Mouse (Mus musculus) embryonic facial prominence, embryonic 15.5 days (tissue): ENCODE results near the gene Wap. TPM values are rescaled to one million over a fixed set of nuclear protein-coding genes. Genes with fewer than 3 reads are reported as not detected.

ENCODE experiments used
- ATAC-seq: fragments of 200-750 bp; cut with Nextera tagmentation; 2 replicates; pipeline ENCODE4 v1.8.0; 2017; ENCODE audit warnings: low read depth, moderate TSS enrichment; ENCODE audit not compliant: insufficient number of reproducible peaks, low FRiP score, low TSS enrichment
- H3K27ac ChIP-seq: fragments of 300-500 bp; sonication (generic); replicated peaks from 2 replicates; pipeline ENCODE4 v1.5.1; 2015; ENCODE audit warnings: mild to moderate bottlenecking, inconsistent platforms
- H3K27me3 ChIP-seq: fragments of 300-500 bp; sonication (generic); 2 replicates; pipeline ENCODE4 v1.6.1; 2015; ENCODE audit warnings: inconsistent platforms
- H3K36me3 ChIP-seq: fragments of 300-500 bp; sonication (generic); 2 replicates; pipeline ENCODE4 v1.6.1; 2015; ENCODE audit warnings: mild to moderate bottlenecking, inconsistent platforms
- H3K4me1 ChIP-seq: fragments of 300-500 bp; sonication (generic); 2 replicates; pipeline ENCODE4 v1.6.1; 2015; ENCODE audit warnings: inconsistent platforms
- H3K4me2 ChIP-seq: fragments of 300-500 bp; sonication (generic); replicated peaks from 2 replicates; pipeline ENCODE4 v1.6.1; 2015; ENCODE audit warnings: mild to moderate bottlenecking, inconsistent platforms
- H3K4me3 ChIP-seq: fragments of 300-500 bp; sonication (generic); replicated peaks from 2 replicates; pipeline ENCODE4 v1.5.1; 2015; ENCODE audit warnings: mild to moderate bottlenecking, inconsistent platforms
- H3K9ac ChIP-seq: fragments of 300-500 bp; sonication (generic); 2 replicates; pipeline ENCODE4 v1.6.1; 2015; ENCODE audit warnings: inconsistent platforms
- H3K9me3 ChIP-seq: fragments of 300-500 bp; sonication (generic); replicated peaks from 2 replicates; pipeline ENCODE4 v1.6.1; 2016; ENCODE audit warnings: inconsistent platforms
- WGBS: fragments of 180-500 bp; shearing (Covaris S2); methylation state at CpG from one replicate; pipeline ENCODE4 v1.1.7; 2015; 5-methylcytosine and 5-hydroxymethylcytosine counted together
- polyA plus RNA-seq: library from polyadenylated mRNA; unstranded; fragments of >200 nt; fragmentation: Nextera tagmentation; extraction: Ambion mirVana; gene quantifications from 2 replicates; pipeline ENCODE4 v1.2.1, GENCODE M21; 2015

Gene Wap
- polyA plus RNA-seq: not detected in 2 replicates

DNA sequence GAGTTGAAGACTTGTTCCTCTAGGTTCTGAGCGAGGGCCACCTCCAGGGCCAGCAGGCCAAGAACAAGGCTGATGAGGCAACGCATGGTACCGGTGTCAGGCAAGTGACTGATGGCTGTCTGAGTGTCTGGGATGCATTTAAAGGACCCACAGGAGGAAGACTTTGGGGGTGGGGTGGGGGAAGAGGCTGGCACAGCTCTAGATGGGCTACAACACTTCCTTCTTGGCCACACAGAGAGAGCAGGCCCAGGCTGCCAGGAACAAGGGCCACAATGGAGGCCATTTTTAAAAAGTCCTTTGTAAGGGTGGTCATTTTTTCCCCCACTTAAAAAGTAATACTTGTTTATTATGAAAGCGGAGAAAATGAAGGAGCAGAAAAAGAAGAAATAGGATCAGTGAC, at the start of gene Wap:
TSS of gene Wap (minus strand) at position 101 of the 400 bp plus-strand sequence.
- ATAC-seq: no peak
- Histone ChIP-seq H3K4me2 (no peak within 1 kb of the TSS), H3K9ac (no peak within 1 kb of the TSS), H3K9me3 (no peaks in the 10 kb centered on the region), H3K27me3 (no peaks in the 10 kb centered on the region), H3K27ac (no peak within 1 kb of the TSS), H3K36me3 (no peaks in the 10 kb centered on the region), H3K4me1 (no peaks in the 10 kb centered on the region), H3K4me3 (no peak within 1 kb of the TSS)
- WGBS: 89% methylated on average over 4 of the region's 4 CpGs

DNA sequence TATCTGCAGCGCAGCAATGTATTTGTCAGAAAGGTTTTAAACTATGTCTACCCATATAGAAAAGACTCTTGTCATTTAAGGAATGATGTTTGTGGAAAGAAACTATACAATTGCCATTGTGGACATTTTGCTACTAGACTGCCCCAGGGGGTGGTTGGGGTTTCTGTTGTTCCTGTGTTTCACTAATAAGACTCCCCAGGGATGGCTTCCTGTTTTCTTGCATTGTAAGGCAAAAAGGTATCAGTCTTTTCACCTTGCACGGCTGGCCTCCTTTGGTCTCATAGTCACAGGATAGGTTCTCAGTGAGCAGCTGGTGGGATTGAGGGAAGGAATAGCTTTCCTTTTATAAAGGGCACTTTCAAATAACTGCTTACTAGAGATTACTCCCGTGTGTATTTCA, 46.3 kb upstream of the Wap start:
- 51% methylated on average over 3 of the region's 3 CpGs for WGBS
- ATAC-seq: no peak
- H3K9ac ChIP-seq: no peak overlapping the region

DNA sequence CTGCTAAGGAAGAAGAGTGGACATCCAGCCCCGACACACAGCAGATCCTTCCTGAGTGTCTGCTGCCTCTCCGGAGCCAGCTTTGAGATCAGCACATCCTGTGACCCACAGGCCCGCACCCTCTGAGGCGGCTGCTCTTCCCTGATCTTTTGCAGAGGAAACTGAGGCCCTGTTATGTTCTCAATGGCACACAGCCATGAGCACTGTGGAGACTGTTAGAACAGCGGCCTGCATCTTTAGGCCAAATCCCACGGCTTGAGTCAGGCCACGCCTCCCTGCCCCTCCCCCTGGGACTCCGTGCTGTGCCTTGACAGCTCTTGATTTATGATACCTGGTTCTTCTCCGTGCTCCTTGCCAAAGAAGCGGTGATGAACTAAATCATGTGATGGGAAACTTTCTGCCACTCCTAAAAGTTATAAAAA, 42.0 kb upstream of the Wap start:
- ATAC-seq: no peak
- no peak overlapping the region for H3K4me2 ChIP-seq

More for the DNA sequence above, 46.3 kb upstream of the Wap start:
- Histone ChIP-seq H3K4me2 (no peak overlapping the region), H3K27me3 (no peaks in the 10 kb centered on the region), H3K4me3 (no peak overlapping the region), H3K27ac (no peak overlapping the region), H3K4me1 (peaks cover 5% of the 10 kb centered on the region; the same call in 1 of the 2 replicates), H3K9me3 (no peaks in the 10 kb centered on the region), H3K36me3 (no peaks in the 10 kb centered on the region)

DNA sequence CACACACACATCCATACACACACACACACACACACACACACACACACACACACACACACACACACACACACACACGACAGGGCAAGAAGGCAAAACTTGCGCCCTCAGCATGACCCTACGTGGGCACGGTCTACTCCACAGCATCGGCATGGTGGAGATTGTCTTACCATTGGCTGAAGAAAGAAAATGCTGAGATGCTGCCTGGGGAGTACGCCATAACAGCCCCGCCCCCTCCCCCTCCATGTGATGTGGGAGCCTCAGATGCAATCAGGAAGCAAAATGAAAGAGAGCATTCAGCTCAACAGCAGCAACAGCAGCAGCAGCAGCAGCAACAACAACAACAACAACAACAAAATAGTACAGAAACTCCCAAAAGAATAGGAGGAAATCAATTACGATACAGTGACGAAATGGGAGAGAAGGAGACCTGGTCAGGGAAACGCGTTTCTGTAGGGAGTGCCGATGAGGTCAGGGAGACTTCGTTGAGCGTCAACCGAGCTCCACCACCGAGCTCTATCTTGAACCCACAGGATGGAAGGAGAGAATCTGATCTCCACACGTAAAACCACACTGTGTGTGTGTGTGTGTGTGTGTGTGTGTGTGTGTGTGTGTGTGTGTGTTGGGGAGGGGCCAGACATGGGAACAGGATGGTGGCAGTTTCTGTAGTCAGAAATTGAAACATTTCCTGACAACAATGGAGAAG, 41.4 kb upstream of the Wap start:
- H3K4me3 ChIP-seq: no peak overlapping the region
- no peak overlapping the region for H3K4me2 ChIP-seq
- no peak for ATAC-seq
- H3K9ac ChIP-seq: no peak overlapping the region
- H3K4me1 ChIP-seq: peaks cover 5% of the 10 kb centered on the region; the same call in 1 of the 2 replicates
- no peak overlapping the region for H3K27ac ChIP-seq
- no peaks in the 10 kb centered on the region for H3K9me3 ChIP-seq
- H3K27me3 ChIP-seq: no peaks in the 10 kb centered on the region
- H3K36me3 ChIP-seq: no peaks in the 10 kb centered on the region
- 66% methylated on average over 17 of the region's 17 CpGs for WGBS

More for the DNA sequence above, 42.0 kb upstream of the Wap start:
- Histone ChIP-seq H3K27me3 (no peaks in the 10 kb centered on the region), H3K4me3 (no peak overlapping the region), H3K4me1 (peaks cover 5% of the 10 kb centered on the region; the same call in 1 of the 2 replicates), H3K9me3 (no peaks in the 10 kb centered on the region), H3K9ac (no peak overlapping the region), H3K27ac (0 out of 2 replicates have a peak overlapping the region, but pooled peaks have one; percentile 17), H3K36me3 (no peaks in the 10 kb centered on the region)
- 38% methylated on average over 10 of the region's 10 CpGs for WGBS

DNA sequence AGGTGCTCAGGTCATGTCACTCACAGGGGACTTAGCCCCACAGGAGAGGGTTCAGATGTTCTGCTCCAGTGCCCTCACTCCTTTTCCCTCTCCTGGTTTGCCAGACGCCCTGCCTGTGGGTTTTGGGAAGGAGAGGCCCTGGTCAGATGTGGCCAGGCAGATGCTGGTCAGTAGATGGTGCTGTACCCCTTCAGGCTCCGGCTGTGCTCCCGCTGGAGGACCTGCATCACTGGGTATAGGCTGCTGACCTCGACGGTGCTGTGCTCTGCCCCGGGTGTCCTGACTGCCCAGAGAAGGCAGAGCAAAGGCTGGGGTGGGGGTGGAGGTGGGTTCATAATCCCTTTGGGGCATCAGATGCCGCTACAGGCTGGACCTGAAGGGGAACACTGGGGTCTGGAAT, 39.1 kb upstream of the Wap start:
- WGBS: 17% methylated on average over 7 of the region's 7 CpGs
- H3K9ac ChIP-seq: no peak overlapping the region
- no peak overlapping the region for H3K27ac ChIP-seq
- no peaks in the 10 kb centered on the region for H3K9me3 ChIP-seq
- no peak overlapping the region for H3K4me2 ChIP-seq
- no peaks in the 10 kb centered on the region for H3K36me3 ChIP-seq
- H3K27me3 ChIP-seq: no peaks in the 10 kb centered on the region
- ATAC-seq: no peak
- no peak overlapping the region for H3K4me3 ChIP-seq
- H3K4me1 ChIP-seq: peaks cover 5% of the 10 kb centered on the region; the same call in 1 of the 2 replicates

DNA sequence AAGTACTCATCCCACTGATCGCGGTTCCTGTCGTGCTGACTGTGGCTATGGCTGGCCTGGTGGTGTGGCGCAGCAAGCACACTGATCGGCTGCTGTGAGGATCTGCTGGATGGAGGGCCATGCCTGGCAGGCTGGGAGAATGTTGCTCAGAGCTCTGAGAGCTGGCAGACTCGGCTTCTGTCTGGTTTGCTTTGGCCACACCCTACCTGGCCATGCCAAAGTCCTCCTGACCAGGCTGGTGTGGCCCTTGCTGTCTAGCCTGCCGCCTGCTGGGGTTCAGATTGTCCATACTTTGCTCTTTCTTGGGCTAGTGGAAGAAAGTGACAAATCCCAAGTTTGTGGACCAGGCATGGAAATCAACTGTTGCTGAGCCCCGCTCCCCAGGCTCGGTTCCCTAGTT, 38.2 kb upstream of the Wap start:
- Histone ChIP-seq H3K4me1 (peaks cover 5% of the 10 kb centered on the region; the same call in 1 of the 2 replicates), H3K27ac (no peak overlapping the region), H3K27me3 (no peaks in the 10 kb centered on the region), H3K9me3 (no peaks in the 10 kb centered on the region), H3K4me2 (no peak overlapping the region), H3K4me3 (no peak overlapping the region), H3K9ac (no peak overlapping the region), H3K36me3 (no peaks in the 10 kb centered on the region)
- ATAC-seq: no peak
- 87% methylated on average over 9 of the region's 9 CpGs for WGBS

DNA sequence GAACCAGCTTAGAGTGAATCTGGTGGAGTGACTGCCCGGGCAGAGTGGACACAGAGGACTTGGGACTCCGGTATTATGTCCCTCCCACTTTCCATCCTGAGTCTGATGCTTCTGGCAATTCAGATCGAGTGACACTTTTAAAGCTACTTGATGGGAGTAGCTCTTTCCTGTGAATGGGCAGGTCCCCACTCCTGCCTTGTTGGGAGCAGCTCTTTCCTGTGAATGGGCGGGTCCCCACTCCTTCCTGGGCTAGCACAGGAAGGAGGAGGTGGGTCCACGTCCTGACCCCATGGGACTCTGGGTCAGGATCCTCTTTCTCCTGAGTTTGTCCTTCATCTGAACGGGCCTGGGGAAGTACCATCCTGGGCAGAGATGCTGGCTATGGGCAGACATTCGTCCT, 37.0 kb upstream of the Wap start:
- Histone ChIP-seq H3K9me3 (no peaks in the 10 kb centered on the region), H3K27me3 (no peaks in the 10 kb centered on the region), H3K4me1 (peaks cover 3% of the 10 kb centered on the region; the same call in 1 of the 2 replicates), H3K4me2 (no peak overlapping the region), H3K9ac (no peak overlapping the region), H3K4me3 (no peak overlapping the region), H3K27ac (no peak overlapping the region), H3K36me3 (no peaks in the 10 kb centered on the region)
- 58% methylated on average over 7 of the region's 7 CpGs for WGBS
- no peak for ATAC-seq

DNA sequence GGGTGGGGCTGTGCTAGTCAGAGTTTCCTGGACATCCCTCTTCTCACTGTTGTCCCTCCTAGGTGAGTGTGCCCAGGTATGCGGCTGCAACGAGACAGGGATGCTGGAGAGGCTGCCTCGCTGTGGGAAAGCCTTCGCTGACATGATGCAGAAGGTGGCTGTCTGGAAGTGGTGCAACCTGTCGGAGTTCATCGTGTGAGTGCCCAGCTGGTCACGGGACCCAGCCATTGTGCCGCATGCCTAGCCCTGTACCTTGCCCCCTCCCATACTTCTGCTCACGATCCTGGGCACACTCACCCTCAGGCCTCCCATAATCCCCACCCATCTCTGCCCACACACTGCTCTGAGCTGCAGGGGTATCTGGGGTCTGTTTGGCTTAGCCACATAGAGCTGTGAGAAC, 36.3 kb upstream of the Wap start:
- Histone ChIP-seq H3K36me3 (no peaks in the 10 kb centered on the region), H3K9ac (no peak overlapping the region), H3K9me3 (no peaks in the 10 kb centered on the region), H3K27ac (no peak overlapping the region), H3K4me3 (no peak overlapping the region), H3K4me2 (no peak overlapping the region), H3K4me1 (no peaks in the 10 kb centered on the region), H3K27me3 (no peaks in the 10 kb centered on the region)
- ATAC-seq: no peak
- WGBS: 82% methylated on average over 9 of the region's 9 CpGs

DNA sequence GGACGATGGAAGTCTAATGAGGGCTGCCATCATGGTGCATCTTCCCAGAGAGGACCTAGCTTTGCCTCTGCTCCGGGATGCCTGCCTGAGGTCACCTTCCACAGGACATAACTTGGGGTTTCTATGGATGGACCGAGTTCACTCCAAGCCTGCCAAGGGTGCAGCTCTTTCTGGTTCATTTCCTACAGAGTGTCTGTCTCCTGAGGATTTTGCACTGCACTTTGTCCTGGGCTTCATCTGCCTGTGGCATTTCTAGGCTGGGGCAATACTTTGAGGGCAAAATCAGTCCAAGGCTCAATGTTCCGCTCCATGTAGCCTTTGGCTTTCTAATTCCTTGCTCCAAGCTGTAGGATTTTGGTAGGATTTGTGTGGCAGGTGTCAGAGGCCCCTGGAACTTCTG, 32.4 kb upstream of the Wap start:
- H3K4me1 ChIP-seq: no peaks in the 10 kb centered on the region

DNA sequence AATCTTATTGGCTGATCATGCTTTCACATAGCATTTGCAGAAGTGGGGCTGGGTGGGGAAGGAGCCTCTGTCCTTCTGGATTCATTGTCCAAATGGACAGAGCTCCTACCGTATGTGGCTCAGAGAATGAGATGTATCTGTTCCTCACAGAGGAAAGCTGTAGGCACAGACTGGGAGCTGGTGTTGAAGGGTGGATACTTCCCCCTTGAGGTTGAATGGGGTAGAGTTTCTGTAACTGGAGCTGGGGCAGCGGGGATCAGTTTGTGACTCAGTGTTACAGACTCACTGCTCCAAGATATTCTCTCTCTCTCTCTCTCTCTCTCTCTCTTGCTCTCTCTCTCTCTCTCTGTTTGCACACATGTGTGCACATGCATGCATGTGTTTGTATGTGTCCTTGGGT, 31.6 kb upstream of the Wap start:
- Histone ChIP-seq H3K27ac (no peak overlapping the region), H3K27me3 (no peaks in the 10 kb centered on the region), H3K9ac (no peak overlapping the region), H3K4me2 (no peak overlapping the region), H3K4me1 (no peaks in the 10 kb centered on the region), H3K36me3 (no peaks in the 10 kb centered on the region), H3K9me3 (no peaks in the 10 kb centered on the region), H3K4me3 (no peak overlapping the region)
- 28% methylated on average over 2 of the region's 2 CpGs for WGBS
- no peak for ATAC-seq

More for the DNA sequence above, 32.4 kb upstream of the Wap start:
- Histone ChIP-seq H3K9ac (no peak overlapping the region), H3K4me3 (no peak overlapping the region), H3K9me3 (no peaks in the 10 kb centered on the region), H3K36me3 (no peaks in the 10 kb centered on the region), H3K27ac (no peak overlapping the region), H3K4me2 (no peak overlapping the region), H3K27me3 (no peaks in the 10 kb centered on the region)
- 87% methylated on average over 4 of the region's 4 CpGs for WGBS
- no peak for ATAC-seq

DNA sequence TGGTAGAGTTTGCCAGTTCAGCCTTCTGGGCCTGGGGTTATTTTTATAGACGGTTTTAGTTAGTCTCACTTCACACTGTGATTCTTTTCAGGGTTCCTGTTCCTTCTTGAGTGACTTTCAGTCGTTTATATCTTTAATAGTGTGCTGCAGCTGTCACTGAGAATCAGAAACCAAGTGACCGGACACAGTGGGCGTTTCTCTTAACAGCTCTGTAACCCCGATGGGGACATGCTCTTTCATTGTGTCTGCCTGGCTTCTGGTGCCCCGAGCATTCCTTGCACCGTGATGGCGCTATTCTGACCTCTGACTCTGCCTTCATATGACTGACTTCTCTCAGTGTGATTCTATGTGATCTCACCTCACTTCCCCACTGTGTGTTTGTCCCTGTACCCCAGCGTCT, 30.6 kb upstream of the Wap start:
- H3K4me2 ChIP-seq: no peak overlapping the region
- H3K4me3 ChIP-seq: no peak overlapping the region
- WGBS: 29% methylated on average over 9 of the region's 9 CpGs
- ATAC-seq: no peak
- no peaks in the 10 kb centered on the region for H3K36me3 ChIP-seq
- no peaks in the 10 kb centered on the region for H3K4me1 ChIP-seq
- H3K27ac ChIP-seq: 0 out of 2 replicates have a peak overlapping the region, but pooled peaks have one; percentile 13
- no peaks in the 10 kb centered on the region for H3K27me3 ChIP-seq
- no peaks in the 10 kb centered on the region for H3K9me3 ChIP-seq
- no peak overlapping the region for H3K9ac ChIP-seq

DNA sequence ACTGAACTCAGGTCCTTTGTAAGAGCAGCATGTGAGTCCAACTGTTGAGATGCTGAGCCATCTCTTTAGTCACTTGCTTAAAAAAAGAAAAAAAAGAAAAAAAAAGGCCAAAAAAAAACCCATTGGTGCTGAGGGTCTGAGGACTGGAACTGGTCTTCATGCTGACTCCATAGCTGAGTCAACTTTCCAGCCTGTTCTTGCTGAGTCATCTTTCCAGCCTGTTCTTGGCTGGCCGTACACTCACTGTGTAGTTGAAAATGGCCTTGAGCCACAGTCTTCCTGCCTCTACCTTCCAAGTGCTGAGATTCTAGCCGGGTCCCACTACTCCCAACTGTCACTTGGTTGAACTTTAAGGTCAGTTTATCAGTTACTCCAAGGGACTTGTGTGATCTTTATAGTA, 28.2 kb upstream of the Wap start:
- H3K9me3 ChIP-seq: no peaks in the 10 kb centered on the region
- 75% methylated on average over 2 of the region's 2 CpGs for WGBS
- no peaks in the 10 kb centered on the region for H3K36me3 ChIP-seq
- H3K4me3 ChIP-seq: no peak overlapping the region
- H3K27me3 ChIP-seq: no peaks in the 10 kb centered on the region
- H3K9ac ChIP-seq: no peak overlapping the region
- no peak overlapping the region for H3K27ac ChIP-seq
- no peak overlapping the region for H3K4me2 ChIP-seq
- H3K4me1 ChIP-seq: no peaks in the 10 kb centered on the region
- ATAC-seq: no peak
